Mouse (Mus musculus) limb, embryonic 14.5 days (tissue): ENCODE data around the gene Krtap10-10. TPM values are rescaled to one million over a fixed set of nuclear protein-coding genes. Genes with fewer than 3 reads are reported as not detected.

Source experiments
- ATAC-seq: fragments of 200-750 bp; cut with Nextera tagmentation; 2 replicates; pipeline ENCODE4 v1.8.0; 2017; ENCODE audit warnings: low read depth, moderate number of reproducible peaks, moderate TSS enrichment; ENCODE audit not compliant: low FRiP score
- DNase-seq: peaks from one replicate; pipeline ENCODE4 v3.0.0-alpha.2; 2015; ENCODE audit warnings: low spot score
- H3K27ac ChIP-seq: fragments of 300-500 bp; sonication (generic); replicated peaks from 2 replicates; pipeline ENCODE4 v1.5.1; 2014; ENCODE audit warnings: low read depth, mild to moderate bottlenecking, low read length, moderate library complexity, mixed read lengths
- H3K27me3 ChIP-seq: fragments of 300-500 bp; sonication (generic); 2 replicates; pipeline ENCODE4 v1.6.1; 2014; ENCODE audit warnings: low read length, mixed read lengths; ENCODE audit not compliant: control insufficient read depth, insufficient read depth
- H3K36me3 ChIP-seq: fragments of 300-500 bp; sonication (generic); 2 replicates; pipeline ENCODE4 v1.6.1; 2014; ENCODE audit warnings: mild to moderate bottlenecking, low read length, moderate library complexity, mixed read lengths; ENCODE audit not compliant: control insufficient read depth, insufficient read depth
- H3K4me1 ChIP-seq: fragments of 300-500 bp; sonication (generic); 2 replicates; pipeline ENCODE4 v1.6.1; 2014; ENCODE audit warnings: antibody characterized with exemption, low read length, mixed read lengths; ENCODE audit not compliant: control insufficient read depth, insufficient read depth
- H3K4me2 ChIP-seq: fragments of 300-500 bp; sonication (generic); replicated peaks from 2 replicates; pipeline ENCODE4 v1.6.1; 2014; ENCODE audit warnings: low read depth, mild to moderate bottlenecking, low read length, moderate library complexity; ENCODE audit not compliant: severe bottlenecking
- H3K4me3 ChIP-seq: fragments of 300-500 bp; sonication (generic); replicated peaks from 2 replicates; pipeline ENCODE4 v1.5.1; 2014; ENCODE audit warnings: low read length
- H3K9ac ChIP-seq: fragments of 300-500 bp; sonication (generic); 2 replicates; pipeline ENCODE4 v1.6.1; 2014; ENCODE audit warnings: mild to moderate bottlenecking, low read depth, low read length, moderate library complexity; ENCODE audit not compliant: severe bottlenecking
- H3K9me3 ChIP-seq: fragments of 300-500 bp; sonication (generic); 2 replicates; pipeline ENCODE4 v1.6.1; 2016; ENCODE audit warnings: low read length; ENCODE audit not compliant: control insufficient read depth
- POLR2A ChIP-seq: fragments of 200-500 bp; IDR thresholded peaks from 2 replicates; pipeline ENCODE4 v1.8.0; 2012; ENCODE audit warnings: inconsistent platforms, mild to moderate bottlenecking, moderate library complexity, borderline replicate concordance; ENCODE audit not compliant: insufficient read depth, insufficient read length; ENCODE audit errors: extremely low read depth
- WGBS: fragments of 180-500 bp; shearing (Covaris S2); extraction: QIAGEN DNeasy Blood & Tissue Kit; methylation state at CpG from one replicate; pipeline ENCODE4 v1.1.7; 2014; 5-methylcytosine and 5-hydroxymethylcytosine counted together
- polyA plus RNA-seq, 2 experiments: library from polyadenylated mRNA; depleted of rRNA in 1 of 2; stranded (reverse) in 1 of 2; unstranded in 1 of 2; fragments of >200 nt; fragmentation: Nextera tagmentation in 1 of 2; extraction: Ambion mirVana in 1 of 2; gene quantifications; 2 replicates each; pipeline versions ENCODE4 v1.2.1 to v1.2.3; 2012 to 2014

Krtap10-10 gene
- polyA plus RNA-seq, 2 experiments: 0.08 TPM; not detected in 1

- H3K36me3 ChIP-seq: no peaks in the 10 kb centered on the region
- H3K4me2 ChIP-seq: no peak overlapping the region
- H3K27ac ChIP-seq: no peak overlapping the region
- no peak overlapping the region for H3K9ac ChIP-seq
- H3K27me3 ChIP-seq: no peaks in the 10 kb centered on the region
- H3K4me1 ChIP-seq: no peaks in the 10 kb centered on the region
- no peak for ATAC-seq
- 64% methylated on average over 6 of the region's 6 CpGs for WGBS
- TF ChIP-seq POLR2A: no peak
- DNase-seq: no peak
- no peaks in the 10 kb centered on the region for H3K9me3 ChIP-seq
- no peak overlapping the region for H3K4me3 ChIP-seq
Measured at GRCm38 (mm10) chr10:77878985-77879384, 43.2 kb downstream of the Krtap10-10 start.

DNA sequence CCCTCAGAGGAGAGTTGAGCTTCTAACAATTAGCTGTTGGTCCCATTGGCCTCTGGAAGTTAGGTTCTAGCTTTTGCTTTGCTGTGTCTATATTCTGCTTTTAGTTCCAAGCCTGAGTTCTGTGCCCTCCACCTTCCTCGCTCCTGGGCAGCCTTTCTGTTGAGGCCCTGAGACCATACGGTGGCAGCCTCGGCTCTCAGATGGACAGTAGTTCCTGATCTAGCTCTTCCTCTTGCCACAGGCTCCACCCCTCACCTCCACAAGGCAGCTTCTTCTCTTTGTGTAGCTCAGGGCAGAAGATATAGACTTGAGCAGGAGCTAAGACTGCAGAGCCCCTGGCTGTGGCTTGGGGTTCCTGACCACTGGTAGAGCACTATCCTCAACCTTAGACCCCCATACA is 44.6 kb downstream of the Krtap10-10 start:
- ATAC-seq (no peak), DNase-seq (no peak)
- H3K9me3 ChIP-seq: no peaks in the 10 kb centered on the region
- H3K27ac ChIP-seq: no peak overlapping the region
- WGBS: 81% methylated on average over 3 of the region's 3 CpGs
- no peak overlapping the region for H3K4me2 ChIP-seq
- H3K27me3 ChIP-seq: no peaks in the 10 kb centered on the region
- H3K4me1 ChIP-seq: no peaks in the 10 kb centered on the region
- TF ChIP-seq POLR2A: no peak
- no peaks in the 10 kb centered on the region for H3K36me3 ChIP-seq
- H3K9ac ChIP-seq: no peak overlapping the region
- H3K4me3 ChIP-seq: no peak overlapping the region

DNA sequence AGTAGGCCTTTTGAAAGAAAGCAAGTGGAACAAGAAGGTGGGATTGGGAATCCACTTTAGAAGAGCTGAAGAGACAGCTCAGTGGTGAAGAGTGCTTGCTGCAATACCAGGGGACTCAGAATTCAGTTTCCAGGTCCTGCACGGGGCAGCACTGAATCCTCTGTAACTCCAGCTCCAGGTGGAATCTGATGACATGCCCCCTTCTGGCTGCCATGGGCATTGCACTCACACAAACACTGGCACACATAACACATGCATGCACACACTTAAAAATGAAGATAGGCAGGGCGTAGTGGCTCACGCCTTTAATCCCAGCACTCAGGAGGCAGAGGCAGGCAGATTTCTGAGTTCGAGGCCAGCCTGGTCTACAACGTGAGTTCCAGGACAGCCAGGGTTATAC is 46.8 kb downstream of the Krtap10-10 start:
- Histone ChIP-seq H3K9ac (no peak overlapping the region), H3K27me3 (no peaks in the 10 kb centered on the region), H3K27ac (no peak overlapping the region), H3K36me3 (no peaks in the 10 kb centered on the region), H3K4me3 (no peak overlapping the region), H3K9me3 (no peaks in the 10 kb centered on the region), H3K4me1 (no peaks in the 10 kb centered on the region), H3K4me2 (no peak overlapping the region)
- DNase-seq: no peak
- ATAC-seq: no peak
- 90% methylated on average over 5 of the region's 5 CpGs for WGBS
- no peak for TF ChIP-seq POLR2A

DNA sequence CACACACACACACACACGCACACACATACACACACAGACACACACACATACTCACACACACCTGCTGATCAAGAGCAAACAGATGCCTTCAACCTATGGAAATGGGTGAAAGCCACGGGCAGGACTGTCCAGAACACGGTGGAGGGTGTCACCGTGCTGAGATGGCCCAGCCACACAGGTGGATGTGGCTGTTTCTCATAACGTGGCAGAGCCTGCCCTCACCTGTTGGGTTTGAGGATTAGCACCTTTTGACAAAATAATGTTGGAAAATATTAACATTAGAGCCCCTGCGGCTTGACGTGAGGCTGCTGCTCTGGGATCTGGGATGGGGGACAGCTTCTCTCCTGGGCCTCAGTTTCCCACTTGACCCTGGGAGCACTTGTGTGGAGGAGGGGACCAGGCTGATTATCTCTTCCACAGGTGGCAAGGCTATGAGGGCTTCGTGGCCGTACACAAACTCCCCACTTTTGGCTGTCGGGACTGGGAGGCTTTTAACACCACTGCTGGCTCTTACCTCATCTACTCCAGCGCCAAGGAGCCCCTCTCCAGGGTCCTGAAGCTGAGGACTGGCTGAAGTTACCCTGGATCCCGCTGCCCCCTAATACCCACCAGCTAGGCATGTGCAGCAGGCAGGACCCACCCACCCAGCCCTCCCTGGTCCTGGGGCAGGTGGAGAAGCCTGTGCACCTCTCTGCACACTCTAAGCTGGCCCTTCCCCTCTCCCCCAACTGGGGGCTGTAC is 50.4 kb downstream of the Krtap10-10 start:
- Histone ChIP-seq H3K27me3 (no peaks in the 10 kb centered on the region), H3K27ac (no peak overlapping the region), H3K4me2 (no peak overlapping the region), H3K36me3 (no peaks in the 10 kb centered on the region), H3K4me3 (no peak overlapping the region), H3K4me1 (no peaks in the 10 kb centered on the region), H3K9ac (no peak overlapping the region), H3K9me3 (no peaks in the 10 kb centered on the region)
- ATAC-seq: no peak
- WGBS: 51% methylated on average over 12 of the region's 12 CpGs
- peak; percentile 30 for DNase-seq
- no peak for TF ChIP-seq POLR2A

Other genes with a start within 250 kb of the Krtap10-10 start
Only the 30 nearest of the 33 such genes appear.
- 55.1 and 59.8 TPM in 2 replicates for gene Ube2g2, start 213.7 kb upstream of the Krtap10-10 start, polyA plus RNA-seq (2012; rRNA removed)
- 57.4 and 58.6 TPM in 2 replicates for gene Ube2g2, start 213.7 kb upstream of the Krtap10-10 start, polyA plus RNA-seq (2014; fragmentation: Nextera tagmentation; extraction: Ambion mirVana)
- 2.0 TPM in 2 replicates for gene Tspear, start 149.4 kb upstream of the Krtap10-10 start, polyA plus RNA-seq (2012; rRNA removed)
- gene Tspear, start 149.4 kb upstream of the Krtap10-10 start, polyA plus RNA-seq (2014; fragmentation: Nextera tagmentation; extraction: Ambion mirVana): 1.1 and 1.5 TPM in 2 replicates
- not detected in 2 replicates for gene Gm19402, start 145.2 kb upstream of the Krtap10-10 start, polyA plus RNA-seq (2012; rRNA removed)
- not detected in 2 replicates for gene Gm19402, start 145.2 kb upstream of the Krtap10-10 start, polyA plus RNA-seq (2014; fragmentation: Nextera tagmentation; extraction: Ambion mirVana)
- not detected in 2 replicates for gene Gm9508, start 138.7 kb upstream of the Krtap10-10 start, polyA plus RNA-seq (2012; rRNA removed)
- gene Gm9508, start 138.7 kb upstream of the Krtap10-10 start, polyA plus RNA-seq (2014; fragmentation: Nextera tagmentation; extraction: Ambion mirVana): not detected in 2 replicates
- gene Gm10272, start 129.3 kb upstream of the Krtap10-10 start, polyA plus RNA-seq (2012; rRNA removed): not detected in 2 replicates
- not detected in 2 replicates for gene Gm10272, start 129.3 kb upstream of the Krtap10-10 start, polyA plus RNA-seq (2014; fragmentation: Nextera tagmentation; extraction: Ambion mirVana)
- gene Gm10024, start 124.5 kb upstream of the Krtap10-10 start, polyA plus RNA-seq (2012; rRNA removed): not detected in 2 replicates
- gene Gm10024, start 124.5 kb upstream of the Krtap10-10 start, polyA plus RNA-seq (2014; fragmentation: Nextera tagmentation; extraction: Ambion mirVana): 0.94 TPM in 1 of 2 replicates, not detected in the other
- gene Gm10142, start 120.1 kb upstream of the Krtap10-10 start, polyA plus RNA-seq (2012; rRNA removed): not detected in 2 replicates
- not detected in 2 replicates for gene Gm10142, start 120.1 kb upstream of the Krtap10-10 start, polyA plus RNA-seq (2014; fragmentation: Nextera tagmentation; extraction: Ambion mirVana)
- 0.10 and 0.20 TPM in 2 replicates for gene Krtap12-1, start 115.3 kb upstream of the Krtap10-10 start, polyA plus RNA-seq (2012; rRNA removed)
- not detected in 2 replicates for gene Krtap12-1, start 115.3 kb upstream of the Krtap10-10 start, polyA plus RNA-seq (2014; fragmentation: Nextera tagmentation; extraction: Ambion mirVana)
- not detected in 2 replicates for gene Gm10100, start 109.5 kb upstream of the Krtap10-10 start, polyA plus RNA-seq (2012; rRNA removed)
- not detected in 2 replicates for gene Gm10100, start 109.5 kb upstream of the Krtap10-10 start, polyA plus RNA-seq (2014; fragmentation: Nextera tagmentation; extraction: Ambion mirVana)
- not detected in 2 replicates for gene Gm18596, start 93.3 kb upstream of the Krtap10-10 start, polyA plus RNA-seq (2012; rRNA removed)
- gene Gm18596, start 93.3 kb upstream of the Krtap10-10 start, polyA plus RNA-seq (2014; fragmentation: Nextera tagmentation; extraction: Ambion mirVana): not detected in 2 replicates
- not detected in 2 replicates for gene Gm9736, start 84.6 kb upstream of the Krtap10-10 start, polyA plus RNA-seq (2012; rRNA removed)
- not detected in 2 replicates for gene Gm9736, start 84.6 kb upstream of the Krtap10-10 start, polyA plus RNA-seq (2014; fragmentation: Nextera tagmentation; extraction: Ambion mirVana)
- gene Gm3233, start 76.3 kb upstream of the Krtap10-10 start, polyA plus RNA-seq (2012; rRNA removed): not detected in 2 replicates
- gene Gm3233, start 76.3 kb upstream of the Krtap10-10 start, polyA plus RNA-seq (2014; fragmentation: Nextera tagmentation; extraction: Ambion mirVana): not detected in 2 replicates
- gene Gm3238, start 64.6 kb upstream of the Krtap10-10 start, polyA plus RNA-seq (2012; rRNA removed): not detected in 2 replicates
- not detected in 2 replicates for gene Gm3238, start 64.6 kb upstream of the Krtap10-10 start, polyA plus RNA-seq (2014; fragmentation: Nextera tagmentation; extraction: Ambion mirVana)
- not detected in 2 replicates for gene Gm7138, start 59.0 kb upstream of the Krtap10-10 start, polyA plus RNA-seq (2012; rRNA removed)
- gene Gm7138, start 59.0 kb upstream of the Krtap10-10 start, polyA plus RNA-seq (2014; fragmentation: Nextera tagmentation; extraction: Ambion mirVana): not detected in 2 replicates
- not detected in 2 replicates for gene Gm3250, start 53.4 kb upstream of the Krtap10-10 start, polyA plus RNA-seq (2012; rRNA removed)
- not detected in 2 replicates for gene Gm3250, start 53.4 kb upstream of the Krtap10-10 start, polyA plus RNA-seq (2014; fragmentation: Nextera tagmentation; extraction: Ambion mirVana)
- not detected in 2 replicates for gene Gm7137, start 47.7 kb upstream of the Krtap10-10 start, polyA plus RNA-seq (2012; rRNA removed)
- gene Gm7137, start 47.7 kb upstream of the Krtap10-10 start, polyA plus RNA-seq (2014; fragmentation: Nextera tagmentation; extraction: Ambion mirVana): not detected in 2 replicates
- not detected in 2 replicates for gene Gm9639, start 40.9 kb upstream of the Krtap10-10 start, polyA plus RNA-seq (2012; rRNA removed)
- gene Gm9639, start 40.9 kb upstream of the Krtap10-10 start, polyA plus RNA-seq (2014; fragmentation: Nextera tagmentation; extraction: Ambion mirVana): not detected in 2 replicates
- gene Gm19668, start 36.8 kb upstream of the Krtap10-10 start, polyA plus RNA-seq (2012; rRNA removed): not detected in 2 replicates
- not detected in 2 replicates for gene Gm19668, start 36.8 kb upstream of the Krtap10-10 start, polyA plus RNA-seq (2014; fragmentation: Nextera tagmentation; extraction: Ambion mirVana)
- gene Gm9507, start 24.1 kb upstream of the Krtap10-10 start, polyA plus RNA-seq (2012; rRNA removed): not detected in 2 replicates
- gene Gm9507, start 24.1 kb upstream of the Krtap10-10 start, polyA plus RNA-seq (2014; fragmentation: Nextera tagmentation; extraction: Ambion mirVana): not detected in 2 replicates
- gene Gm2696, start 21.3 kb upstream of the Krtap10-10 start, polyA plus RNA-seq (2012; rRNA removed): 0.13 and 0.25 TPM in 2 replicates
- not detected in 2 replicates for gene Gm2696, start 21.3 kb upstream of the Krtap10-10 start, polyA plus RNA-seq (2014; fragmentation: Nextera tagmentation; extraction: Ambion mirVana)
- gene Krtap10-4, start 8.9 kb upstream of the Krtap10-10 start, polyA plus RNA-seq (2012; rRNA removed): not detected in 2 replicates
- not detected in 2 replicates for gene Krtap10-4, start 8.9 kb upstream of the Krtap10-10 start, polyA plus RNA-seq (2014; fragmentation: Nextera tagmentation; extraction: Ambion mirVana)
- not detected in 2 replicates for gene Gm36176, start 10.9 kb downstream of the Krtap10-10 start, polyA plus RNA-seq (2012; rRNA removed)
- gene Gm36176, start 10.9 kb downstream of the Krtap10-10 start, polyA plus RNA-seq (2014; fragmentation: Nextera tagmentation; extraction: Ambion mirVana): not detected in 2 replicates
- gene Gm10318, start 16.9 kb downstream of the Krtap10-10 start, polyA plus RNA-seq (2012; rRNA removed): 0.13 TPM in 1 of 2 replicates, not detected in the other
- gene Gm10318, start 16.9 kb downstream of the Krtap10-10 start, polyA plus RNA-seq (2014; fragmentation: Nextera tagmentation; extraction: Ambion mirVana): not detected in 2 replicates
- 0.06 and 0.10 TPM in 2 replicates for gene Gm3285, start 26.0 kb downstream of the Krtap10-10 start, polyA plus RNA-seq (2012; rRNA removed)
- not detected in 2 replicates for gene Gm3285, start 26.0 kb downstream of the Krtap10-10 start, polyA plus RNA-seq (2014; fragmentation: Nextera tagmentation; extraction: Ambion mirVana)
- 3.6 and 4.8 TPM in 2 replicates for gene Lrrc3, start 66.6 kb downstream of the Krtap10-10 start, polyA plus RNA-seq (2012; rRNA removed)
- 3.4 and 3.6 TPM in 2 replicates for gene Lrrc3, start 66.6 kb downstream of the Krtap10-10 start, polyA plus RNA-seq (2014; fragmentation: Nextera tagmentation; extraction: Ambion mirVana)
- 0.39 and 0.69 TPM in 2 replicates for gene Trpm2, start 134.6 kb downstream of the Krtap10-10 start, polyA plus RNA-seq (2012; rRNA removed)
- 0.06 and 0.41 TPM in 2 replicates for gene Trpm2, start 134.6 kb downstream of the Krtap10-10 start, polyA plus RNA-seq (2014; fragmentation: Nextera tagmentation; extraction: Ambion mirVana)
- gene 1810043G02Rik, start 142.6 kb downstream of the Krtap10-10 start, polyA plus RNA-seq (2012; rRNA removed): 42.9 and 55.6 TPM in 2 replicates
- 26.5 and 27.1 TPM in 2 replicates for gene 1810043G02Rik, start 142.6 kb downstream of the Krtap10-10 start, polyA plus RNA-seq (2014; fragmentation: Nextera tagmentation; extraction: Ambion mirVana)
- 129 and 180 TPM in 2 replicates for gene Pfkl, start 174.1 kb downstream of the Krtap10-10 start, polyA plus RNA-seq (2012; rRNA removed)
- gene Pfkl, start 174.1 kb downstream of the Krtap10-10 start, polyA plus RNA-seq (2014; fragmentation: Nextera tagmentation; extraction: Ambion mirVana): 112 and 122 TPM in 2 replicates
- gene Dnmt3l, start 206.0 kb downstream of the Krtap10-10 start, polyA plus RNA-seq (2012; rRNA removed): 0.10 and 0.15 TPM in 2 replicates
- gene Dnmt3l, start 206.0 kb downstream of the Krtap10-10 start, polyA plus RNA-seq (2014; fragmentation: Nextera tagmentation; extraction: Ambion mirVana): not detected in 2 replicates
- 4.3 and 5.3 TPM in 2 replicates for gene Aire, start 207.7 kb downstream of the Krtap10-10 start, polyA plus RNA-seq (2012; rRNA removed)
- gene Aire, start 207.7 kb downstream of the Krtap10-10 start, polyA plus RNA-seq (2014; fragmentation: Nextera tagmentation; extraction: Ambion mirVana): 0.19 and 0.28 TPM in 2 replicates